Mouse (Mus musculus) liver, embryonic 15.5 days (tissue): Measurements from ENCODE around the gene C1qtnf6. TPM values are rescaled to one million over a fixed set of nuclear protein-coding genes. Genes with fewer than 3 reads are reported as not detected.
A peak's percentile ranks its signal among the peaks of the same experiment; 100 is the strongest.

Source experiments
- ATAC-seq: fragments of 200-750 bp; cut with Nextera tagmentation; 2 replicates; pipeline ENCODE4 v1.8.0; 2017; ENCODE audit warnings: moderate number of reproducible peaks, mild to moderate bottlenecking, moderate library complexity; ENCODE audit not compliant: insufficient read depth
- H3K27ac ChIP-seq: fragments of 300-500 bp; sonication (generic); replicated peaks from 2 replicates; pipeline ENCODE4 v1.5.1; 2015; ENCODE audit warnings: mild to moderate bottlenecking, inconsistent platforms
- H3K27me3 ChIP-seq: fragments of 300-500 bp; sonication (generic); 2 replicates; pipeline ENCODE4 v1.6.1; 2015; ENCODE audit warnings: mild to moderate bottlenecking, inconsistent platforms
- H3K36me3 ChIP-seq: fragments of 300-500 bp; sonication (generic); replicated peaks from 2 replicates; pipeline ENCODE4 v1.6.1; 2015; ENCODE audit warnings: moderate library complexity, mild to moderate bottlenecking, inconsistent platforms
- H3K4me1 ChIP-seq: fragments of 300-500 bp; sonication (generic); replicated peaks from 2 replicates; pipeline ENCODE4 v1.6.1; 2015; ENCODE audit warnings: inconsistent platforms
- H3K4me2 ChIP-seq: fragments of 300-500 bp; sonication (generic); 2 replicates; pipeline ENCODE4 v1.6.1; 2015; ENCODE audit warnings: moderate library complexity, mild to moderate bottlenecking, inconsistent platforms
- H3K4me3 ChIP-seq: fragments of 300-500 bp; sonication (generic); replicated peaks from 2 replicates; pipeline ENCODE4 v1.5.1; 2015; ENCODE audit warnings: mild to moderate bottlenecking, inconsistent platforms
- H3K9ac ChIP-seq: fragments of 300-500 bp; sonication (generic); 2 replicates; pipeline ENCODE4 v1.6.1; 2015; ENCODE audit warnings: moderate library complexity, mild to moderate bottlenecking, inconsistent platforms
- H3K9me3 ChIP-seq: fragments of 300-500 bp; sonication (generic); replicated peaks from 2 replicates; pipeline ENCODE4 v1.6.1; 2016; ENCODE audit warnings: inconsistent platforms
- WGBS: fragments of 180-500 bp; shearing (Covaris S2); methylation state at CpG from one replicate; pipeline ENCODE4 v1.1.7; 2015; ENCODE audit warnings: mixed read lengths; ENCODE audit not compliant: insufficient replicate concordance; 5-methylcytosine and 5-hydroxymethylcytosine counted together
- polyA plus RNA-seq: library from polyadenylated mRNA; unstranded; fragments of >200 nt; fragmentation: Nextera tagmentation; extraction: Ambion mirVana; gene quantifications from 2 replicates; pipeline ENCODE4 v1.2.1, GENCODE M21; 2015

C1qtnf6 gene
- polyA plus RNA-seq, 1 experiment from 2014 or later = 3.8 TPM

- no peaks in the 10 kb centered on the region for H3K36me3 ChIP-seq
- 41% methylated on average over 3 of the region's 3 CpGs for WGBS
- ATAC-seq = no peak
- peaks cover 34% of the 10 kb centered on the region for H3K4me1 ChIP-seq
- no peak overlapping the region for H3K27ac ChIP-seq
- no peak overlapping the region for H3K4me2 ChIP-seq
- no peak overlapping the region for H3K4me3 ChIP-seq
- no peak overlapping the region for H3K9ac ChIP-seq
- H3K27me3 ChIP-seq = no peaks in the 10 kb centered on the region; the same call in 1 of the 2 replicates
- H3K9me3 ChIP-seq = no peaks in the 10 kb centered on the region
These were observed 1.1 kb downstream of the C1qtnf6 start for GRCm38 (mm10) chr15:78530141-78530540.

- Histone ChIP-seq H3K9me3 (no peaks in the 10 kb centered on the region), H3K4me2 (peak overlapping the region; percentile 56), H3K27ac (peak overlapping the region; percentile 41; the same call in 1 of the 2 replicates), H3K4me1 (peaks cover 34% of the 10 kb centered on the region), H3K36me3 (no peaks in the 10 kb centered on the region), H3K27me3 (no peaks in the 10 kb centered on the region; the same call in 1 of the 2 replicates), H3K4me3 (peak overlapping the region; percentile 42), H3K9ac (no peak overlapping the region)
- 23% methylated on average over 15 of the region's 15 CpGs for WGBS
- no peak for ATAC-seq
These were observed 1.7 kb downstream of the C1qtnf6 start for GRCm38 (mm10) chr15:78529428-78529990.

- WGBS = 22% methylated on average over 11 of the region's 11 CpGs
- Histone ChIP-seq H3K9me3 (no peaks in the 10 kb centered on the region), H3K27me3 (no peaks in the 10 kb centered on the region; the same call in 1 of the 2 replicates), H3K9ac (no peak overlapping the region), H3K4me3 (peak overlapping the region; percentile 42), H3K4me1 (peaks cover 34% of the 10 kb centered on the region), H3K4me2 (peak overlapping the region; percentile 56), H3K36me3 (no peaks in the 10 kb centered on the region), H3K27ac (peak overlapping the region; percentile 41; the same call in 1 of the 2 replicates)
- ATAC-seq = no peak
These were observed 2.3 kb downstream of the C1qtnf6 start for GRCm38 (mm10) chr15:78528726-78529411.

GRCm38 (mm10) chr15:78527973-78528372 is 3.2 kb downstream of the C1qtnf6 start:
- Histone ChIP-seq H3K27me3 (no peaks in the 10 kb centered on the region; the same call in 1 of the 2 replicates), H3K4me3 (no peak overlapping the region), H3K36me3 (no peaks in the 10 kb centered on the region), H3K4me1 (peaks cover 33% of the 10 kb centered on the region), H3K27ac (no peak overlapping the region), H3K9me3 (no peaks in the 10 kb centered on the region), H3K9ac (no peak overlapping the region), H3K4me2 (no peak overlapping the region)
- WGBS = 43% methylated on average over 7 of the region's 7 CpGs
- ATAC-seq = no peak

- no peak for ATAC-seq
- WGBS = 87% methylated on average over 5 of the region's 5 CpGs
- no peak overlapping the region for H3K4me2 ChIP-seq
- no peak overlapping the region for H3K27ac ChIP-seq
- no peaks in the 10 kb centered on the region for H3K9me3 ChIP-seq
- no peaks in the 10 kb centered on the region for H3K27me3 ChIP-seq
- no peak overlapping the region for H3K9ac ChIP-seq
- H3K4me3 ChIP-seq = no peak overlapping the region
- H3K4me1 ChIP-seq = peaks cover 7% of the 10 kb centered on the region; the same call in 1 of the 2 replicates
- no peaks in the 10 kb centered on the region for H3K36me3 ChIP-seq
These were observed 7.1 kb downstream of the C1qtnf6 start for GRCm38 (mm10) chr15:78524163-78524562.

GRCm38 (mm10) chr15:78521892-78522291 is 9.3 kb downstream of the C1qtnf6 start:
- Histone ChIP-seq H3K4me3 (no peak overlapping the region), H3K9ac (no peak overlapping the region), H3K27me3 (no peaks in the 10 kb centered on the region), H3K9me3 (no peaks in the 10 kb centered on the region), H3K4me2 (no peak overlapping the region), H3K36me3 (no peaks in the 10 kb centered on the region), H3K4me1 (no peaks in the 10 kb centered on the region; the same call in 1 of the 2 replicates), H3K27ac (no peak overlapping the region)
- ATAC-seq = no peak
- 41% methylated on average over 6 of the region's 6 CpGs for WGBS

GRCm38 (mm10) chr15:78521331-78521730 is 9.9 kb downstream of the C1qtnf6 start:
- Histone ChIP-seq H3K27ac (no peak overlapping the region), H3K27me3 (no peaks in the 10 kb centered on the region), H3K9ac (no peak overlapping the region), H3K36me3 (no peaks in the 10 kb centered on the region), H3K9me3 (no peaks in the 10 kb centered on the region), H3K4me1 (no peaks in the 10 kb centered on the region; the same call in 1 of the 2 replicates), H3K4me3 (no peak overlapping the region), H3K4me2 (no peak overlapping the region)
- ATAC-seq = no peak
- WGBS = 59% methylated on average over 8 of the region's 8 CpGs

GRCm38 (mm10) chr15:78520112-78520715 is 11.0 kb downstream of the C1qtnf6 start:
- no peaks in the 10 kb centered on the region for H3K9me3 ChIP-seq
- H3K27me3 ChIP-seq = no peaks in the 10 kb centered on the region
- no peaks in the 10 kb centered on the region; the same call in 1 of the 2 replicates for H3K4me1 ChIP-seq
- no peak overlapping the region for H3K4me3 ChIP-seq
- H3K27ac ChIP-seq = no peak overlapping the region
- no peak overlapping the region for H3K9ac ChIP-seq
- no peaks in the 10 kb centered on the region for H3K36me3 ChIP-seq
- ATAC-seq = no peak
- no peak overlapping the region for H3K4me2 ChIP-seq
- WGBS = 28% methylated on average over 13 of the region's 13 CpGs

- Histone ChIP-seq H3K27me3 (no peaks in the 10 kb centered on the region), H3K27ac (no peak overlapping the region), H3K9ac (no peak overlapping the region), H3K36me3 (no peaks in the 10 kb centered on the region), H3K9me3 (no peaks in the 10 kb centered on the region), H3K4me3 (no peak overlapping the region), H3K4me1 (peaks cover 6% of the 10 kb centered on the region), H3K4me2 (no peak overlapping the region)
- no peak for ATAC-seq
- 39% methylated on average over 7 of the region's 7 CpGs for WGBS
These were observed 13.0 kb downstream of the C1qtnf6 start for GRCm38 (mm10) chr15:78518221-78518620.

- peaks cover 11% of the 10 kb centered on the region for H3K4me1 ChIP-seq
- H3K4me2 ChIP-seq = no peak overlapping the region
- no peaks in the 10 kb centered on the region for H3K36me3 ChIP-seq
- ATAC-seq = no peak
- 29% methylated on average over 6 of the region's 6 CpGs for WGBS
- H3K27me3 ChIP-seq = no peaks in the 10 kb centered on the region
- H3K9me3 ChIP-seq = no peaks in the 10 kb centered on the region
- no peak overlapping the region for H3K4me3 ChIP-seq
- H3K27ac ChIP-seq = no peak overlapping the region
- no peak overlapping the region for H3K9ac ChIP-seq
These were observed 15.5 kb downstream of the C1qtnf6 start for GRCm38 (mm10) chr15:78515759-78516158.

GRCm38 (mm10) chr15:78514393-78515146 is 16.6 kb downstream of the C1qtnf6 start:
- 0 out of 2 replicates have a peak, but pooled peaks have one; percentile 3 for ATAC-seq
- no peak overlapping the region for H3K4me2 ChIP-seq
- no peak overlapping the region for H3K9ac ChIP-seq
- H3K27ac ChIP-seq = no peak overlapping the region
- no peaks in the 10 kb centered on the region for H3K27me3 ChIP-seq
- H3K9me3 ChIP-seq = no peaks in the 10 kb centered on the region
- no peaks in the 10 kb centered on the region for H3K36me3 ChIP-seq
- peaks cover 11% of the 10 kb centered on the region; the same call in 1 of the 2 replicates for H3K4me1 ChIP-seq
- no peak overlapping the region for H3K4me3 ChIP-seq
- WGBS = 23% methylated on average over 7 of the region's 7 CpGs
